Mouse (Mus musculus) erythroblast, embryonic 14.5 days (primary cell): Measurements from ENCODE around the gene Rsrc1. TPM values are rescaled to one million over a fixed set of nuclear protein-coding genes. Genes with fewer than 3 reads are reported as not detected.

Experiments used
- H3K27me3 ChIP-seq: 2 replicates; pipeline ENCODE4 v1.6.1; 2012; ENCODE audit warnings: inconsistent platforms; ENCODE audit not compliant: control insufficient read depth
- H3K36me3 ChIP-seq: 2 replicates; pipeline ENCODE4 v1.6.1; 2012; ENCODE audit warnings: mild to moderate bottlenecking, inconsistent platforms; ENCODE audit not compliant: control insufficient read depth
- H3K4me1 ChIP-seq: 2 replicates; pipeline ENCODE4 v1.6.1; 2012; ENCODE audit warnings: inconsistent platforms; ENCODE audit not compliant: control insufficient read depth
- H3K4me3 ChIP-seq: replicated peaks from 2 replicates; pipeline ENCODE3; 2012; ENCODE audit warnings: moderate library complexity, mild to moderate bottlenecking, inconsistent platforms
- H3K9me3 ChIP-seq: 2 replicates; pipeline ENCODE4 v1.6.1; 2012; ENCODE audit warnings: low read length, inconsistent platforms, mixed read lengths; ENCODE audit not compliant: control insufficient read depth
- GATA1 ChIP-seq: IDR thresholded peaks from 2 replicates; pipeline ENCODE4 v1.6.1; 2012; ENCODE audit warnings: low read length, inconsistent platforms, mixed read lengths
- TAL1 ChIP-seq: IDR thresholded peaks from 3 replicates; pipeline ENCODE4 v1.6.1; 2012; ENCODE audit warnings: low read length, inconsistent platforms, mixed read lengths
- polyA plus RNA-seq: library from polyadenylated mRNA; stranded (reverse); fragments of >175 nt; gene quantifications from 2 replicates; pipeline ENCODE4 v1.2.3, GENCODE M21; 2012

Rsrc1 gene
- polyA plus RNA-seq, 1 experiment: 0.43 TPM

DNA sequence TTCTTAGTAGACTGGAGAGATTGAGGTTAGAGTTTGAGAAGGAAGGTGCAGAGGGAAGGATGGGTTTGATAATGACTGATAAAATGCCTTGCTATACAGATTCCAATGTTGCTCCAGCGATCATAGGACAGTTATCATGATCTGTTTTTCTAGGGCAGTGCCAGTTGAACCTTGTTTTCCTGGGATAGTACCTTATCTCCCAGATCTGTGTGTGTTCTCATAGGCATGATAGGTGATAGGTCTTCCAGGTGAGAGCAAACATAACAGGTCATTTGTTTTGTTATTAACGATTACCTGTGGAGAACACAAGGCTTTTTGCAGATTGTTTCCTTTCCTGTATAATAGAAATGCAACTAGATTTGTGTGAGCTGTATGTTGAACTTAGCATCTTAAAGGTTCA lies 94.3 kb downstream of the Rsrc1 start:
- H3K27me3 ChIP-seq: no peaks in the 10 kb centered on the region
- TF ChIP-seq GATA1: no peak
- TF ChIP-seq TAL1: no peak
- no peak overlapping the region for H3K4me3 ChIP-seq
- H3K36me3 ChIP-seq: no peaks in the 10 kb centered on the region
- H3K9me3 ChIP-seq: no peaks in the 10 kb centered on the region
- no peaks in the 10 kb centered on the region for H3K4me1 ChIP-seq

DNA sequence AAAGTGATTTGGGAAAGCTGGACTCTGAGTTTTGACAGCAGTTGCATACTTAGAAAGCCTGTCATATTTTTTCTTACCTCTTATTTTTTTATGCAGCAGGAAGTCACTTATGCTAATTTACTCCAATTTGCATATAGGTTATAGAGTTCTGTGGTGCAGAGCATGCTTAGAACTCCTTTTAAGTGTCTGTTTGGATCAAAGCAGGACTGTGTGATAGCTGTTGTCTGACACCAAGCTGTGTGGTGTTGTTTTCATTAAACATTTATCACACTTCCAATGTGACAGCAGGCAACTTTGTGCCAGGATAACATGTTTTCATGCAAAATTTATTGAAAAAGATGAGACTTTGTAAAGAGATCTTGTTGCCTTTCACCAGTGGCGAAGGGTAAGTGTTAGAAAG lies 103.6 kb downstream of the Rsrc1 start:
- Histone ChIP-seq H3K36me3 (no peaks in the 10 kb centered on the region; the same call in 1 of the 2 replicates), H3K9me3 (no peaks in the 10 kb centered on the region), H3K4me3 (no peak overlapping the region), H3K27me3 (no peaks in the 10 kb centered on the region), H3K4me1 (no peaks in the 10 kb centered on the region)
- TF ChIP-seq TAL1: no peak
- no peak for TF ChIP-seq GATA1

DNA sequence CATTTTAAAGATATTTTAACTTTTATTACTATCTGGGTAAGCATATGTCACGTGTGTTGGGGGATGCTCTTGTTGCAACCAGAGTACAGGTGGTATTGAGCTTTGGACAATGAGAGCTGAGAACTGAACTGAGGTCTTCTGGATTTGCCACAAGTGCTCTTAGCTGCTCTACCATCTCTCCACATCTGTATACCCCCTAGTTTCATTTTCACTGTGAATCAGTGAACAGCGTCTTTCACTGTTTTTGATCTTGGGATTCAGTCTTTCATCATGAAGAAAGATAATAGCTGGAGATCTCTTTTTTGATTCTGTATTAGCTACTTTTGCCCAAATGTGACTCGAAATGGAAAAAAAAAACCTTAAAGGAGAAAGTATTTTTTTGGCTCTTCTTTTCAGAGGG lies 127.2 kb downstream of the Rsrc1 start:
- Histone ChIP-seq H3K36me3 (no peaks in the 10 kb centered on the region), H3K9me3 (no peaks in the 10 kb centered on the region), H3K4me1 (no peaks in the 10 kb centered on the region), H3K27me3 (no peaks in the 10 kb centered on the region), H3K4me3 (no peak overlapping the region)
- TF ChIP-seq GATA1 (no peak), TAL1 (no peak)

DNA sequence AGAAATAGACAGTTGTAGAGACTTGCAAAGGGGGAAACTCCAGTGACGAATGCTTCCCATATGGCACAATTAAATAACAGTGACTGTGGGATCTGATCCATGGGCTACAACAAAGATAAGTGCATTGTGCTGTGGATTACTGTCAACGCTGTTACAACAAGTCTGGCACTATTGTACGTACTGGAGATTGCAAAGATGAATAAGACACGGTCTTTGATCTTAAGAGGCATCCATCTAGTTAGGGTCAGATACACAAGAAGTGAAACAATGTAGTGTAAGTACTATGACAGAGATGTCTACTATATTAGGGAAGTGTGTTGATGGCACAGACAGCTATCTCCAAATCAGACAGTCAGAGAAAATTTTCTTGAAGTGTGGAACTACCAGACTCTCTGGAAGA lies 135.1 kb downstream of the Rsrc1 start:
- Histone ChIP-seq H3K9me3 (no peaks in the 10 kb centered on the region), H3K4me3 (no peak overlapping the region), H3K4me1 (no peaks in the 10 kb centered on the region), H3K36me3 (no peaks in the 10 kb centered on the region), H3K27me3 (no peaks in the 10 kb centered on the region)
- no peak for TF ChIP-seq TAL1
- TF ChIP-seq GATA1: no peak

DNA sequence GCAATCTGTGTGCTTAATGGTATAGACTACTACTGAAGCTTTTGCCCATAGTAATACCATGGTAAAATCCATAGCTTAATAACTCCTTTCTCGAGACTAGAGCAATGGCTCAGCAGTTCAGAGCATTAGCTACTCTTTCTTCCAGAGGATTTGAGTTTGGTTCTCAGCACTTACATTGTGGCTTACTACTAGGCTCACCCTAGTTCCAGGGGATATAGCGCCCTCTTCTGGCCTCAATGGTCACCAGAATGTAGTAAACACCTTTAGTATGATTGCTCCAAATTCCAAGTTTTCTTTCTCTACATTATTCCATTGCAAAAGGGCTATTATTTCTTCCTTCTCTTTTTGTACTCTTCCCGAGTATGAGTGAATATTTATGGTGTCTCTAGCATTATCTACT lies 151.3 kb downstream of the Rsrc1 start:
- Histone ChIP-seq H3K9me3 (peaks cover 3% of the 10 kb centered on the region), H3K4me1 (no peaks in the 10 kb centered on the region), H3K36me3 (no peaks in the 10 kb centered on the region), H3K27me3 (no peaks in the 10 kb centered on the region), H3K4me3 (no peak overlapping the region)
- TF ChIP-seq GATA1 (no peak), TAL1 (no peak)

DNA sequence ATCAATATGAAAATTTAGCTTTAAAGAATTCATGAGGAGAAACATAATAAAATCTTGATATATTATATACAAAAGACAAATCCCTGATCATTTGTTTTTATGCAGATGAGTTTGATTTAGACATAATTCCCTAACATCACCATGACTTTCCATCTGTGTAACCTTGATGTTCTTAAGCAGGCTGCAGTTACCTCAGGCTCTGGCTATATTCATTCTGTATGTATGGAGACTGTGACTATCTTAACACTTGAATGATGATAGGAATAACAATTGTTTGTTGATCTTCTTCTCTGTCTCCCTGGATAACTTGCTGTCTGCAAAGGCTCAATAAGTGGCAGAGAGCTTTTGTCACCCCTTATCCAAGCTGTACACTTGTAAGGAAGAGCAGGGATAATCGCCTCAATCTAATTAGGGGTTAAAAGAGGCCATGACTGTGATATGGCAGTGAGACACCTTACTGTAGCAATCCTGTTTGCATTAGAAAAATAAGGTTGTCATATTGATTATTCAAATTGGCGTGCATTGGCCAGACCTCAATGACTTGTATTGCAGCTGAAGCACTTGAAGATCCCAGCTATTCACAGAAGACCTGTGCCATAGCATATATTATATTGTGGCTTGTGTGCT lies 154.7 kb downstream of the Rsrc1 start:
- H3K9me3 ChIP-seq: no peaks in the 10 kb centered on the region
- TF ChIP-seq TAL1: no peak
- no peak for TF ChIP-seq GATA1

DNA sequence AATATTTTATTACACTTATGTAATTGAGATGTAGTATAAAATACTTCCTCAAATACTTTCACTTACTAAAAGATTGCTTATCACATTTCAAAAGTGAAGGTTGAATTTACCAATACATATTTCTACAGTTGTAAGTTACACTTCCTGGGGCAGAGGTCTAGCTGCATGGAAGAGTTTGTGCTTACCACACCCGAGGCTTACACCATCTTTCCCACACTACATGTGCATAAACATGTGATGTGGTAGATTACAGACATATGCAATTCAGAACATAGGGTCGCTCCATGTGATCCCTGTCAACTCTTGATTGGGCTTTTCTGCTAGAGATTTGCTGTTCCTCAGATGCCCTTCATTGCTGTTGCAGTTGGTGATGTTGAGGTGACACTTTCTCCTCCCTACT lies 163.8 kb downstream of the Rsrc1 start:
- Histone ChIP-seq H3K36me3 (no peaks in the 10 kb centered on the region), H3K4me3 (no peak overlapping the region), H3K4me1 (no peaks in the 10 kb centered on the region), H3K27me3 (no peaks in the 10 kb centered on the region), H3K9me3 (no peaks in the 10 kb centered on the region)
- no peak for TF ChIP-seq TAL1
- TF ChIP-seq GATA1: no peak

More for the DNA sequence above, 154.7 kb downstream of the Rsrc1 start:
- no peaks in the 10 kb centered on the region for H3K36me3 ChIP-seq
- no peak overlapping the region for H3K4me3 ChIP-seq
- H3K4me1 ChIP-seq: no peaks in the 10 kb centered on the region
- no peaks in the 10 kb centered on the region for H3K27me3 ChIP-seq

DNA sequence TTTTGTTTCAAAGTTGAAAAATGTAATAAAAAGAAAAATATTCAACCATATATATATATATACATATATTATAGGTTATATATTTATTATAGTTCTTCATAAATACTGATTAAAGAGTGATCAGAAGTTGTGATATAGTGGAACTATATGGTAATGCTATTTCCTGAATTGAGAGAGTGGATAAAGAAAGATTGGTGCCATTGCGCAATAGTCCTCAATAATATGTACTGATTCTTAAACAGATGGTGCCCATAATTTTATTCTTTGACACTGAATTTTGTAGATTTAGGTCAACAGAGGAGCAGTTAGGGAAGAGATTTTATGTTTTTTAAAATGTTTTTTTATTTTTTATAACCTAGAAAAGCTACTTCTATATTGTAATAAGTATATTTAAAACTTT lies 165.1 kb downstream of the Rsrc1 start:
- Histone ChIP-seq H3K27me3 (no peaks in the 10 kb centered on the region), H3K4me1 (no peaks in the 10 kb centered on the region), H3K9me3 (no peaks in the 10 kb centered on the region), H3K4me3 (no peak overlapping the region), H3K36me3 (no peaks in the 10 kb centered on the region)
- no peak for TF ChIP-seq GATA1
- TF ChIP-seq TAL1: no peak

DNA sequence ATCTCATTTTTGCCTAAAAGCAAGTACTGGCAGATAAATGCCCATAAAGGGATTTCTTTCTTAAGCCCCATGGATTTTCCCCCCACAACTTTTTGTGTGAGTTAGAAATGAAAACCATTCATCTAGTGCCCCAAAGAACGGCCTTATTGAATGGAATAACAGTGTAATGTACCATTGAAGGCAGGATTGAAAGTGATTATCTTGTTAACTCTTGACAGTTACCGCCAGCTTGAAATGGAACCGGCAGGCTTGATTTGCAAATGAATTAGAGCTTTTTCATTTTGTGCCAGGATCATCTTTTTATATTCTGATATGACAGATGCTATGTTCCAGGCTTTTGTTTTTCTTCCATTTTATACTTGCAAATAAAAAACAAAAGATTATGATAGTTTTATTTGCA lies 166.1 kb downstream of the Rsrc1 start:
- Histone ChIP-seq H3K36me3 (no peaks in the 10 kb centered on the region), H3K4me3 (no peak overlapping the region), H3K9me3 (no peaks in the 10 kb centered on the region), H3K27me3 (no peaks in the 10 kb centered on the region), H3K4me1 (no peaks in the 10 kb centered on the region)
- TF ChIP-seq GATA1 (no peak), TAL1 (no peak)

DNA sequence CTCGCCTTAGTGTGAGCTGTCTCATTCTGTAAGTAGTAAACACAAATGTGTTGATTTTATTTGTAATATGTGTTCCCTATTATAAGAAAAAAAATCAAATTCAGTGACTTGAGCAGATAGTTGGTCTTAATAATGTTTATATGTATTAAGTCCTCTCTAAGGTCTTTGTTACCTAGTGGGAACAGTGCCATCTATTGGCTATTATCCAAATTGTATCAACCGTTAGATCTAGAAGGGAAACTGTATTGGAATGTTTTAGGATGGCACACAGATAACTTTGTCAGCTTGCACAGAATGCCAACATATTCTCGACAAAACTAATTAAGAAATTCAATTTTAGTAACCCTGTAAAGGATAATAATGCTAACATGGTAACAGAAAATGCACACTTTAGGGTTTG lies 216.0 kb downstream of the Rsrc1 start:
- TF ChIP-seq TAL1: no peak
- no peak for TF ChIP-seq GATA1
- no peak overlapping the region for H3K4me3 ChIP-seq
- H3K9me3 ChIP-seq: no peaks in the 10 kb centered on the region
- H3K4me1 ChIP-seq: no peaks in the 10 kb centered on the region
- no peaks in the 10 kb centered on the region for H3K27me3 ChIP-seq
- no peaks in the 10 kb centered on the region for H3K36me3 ChIP-seq

DNA sequence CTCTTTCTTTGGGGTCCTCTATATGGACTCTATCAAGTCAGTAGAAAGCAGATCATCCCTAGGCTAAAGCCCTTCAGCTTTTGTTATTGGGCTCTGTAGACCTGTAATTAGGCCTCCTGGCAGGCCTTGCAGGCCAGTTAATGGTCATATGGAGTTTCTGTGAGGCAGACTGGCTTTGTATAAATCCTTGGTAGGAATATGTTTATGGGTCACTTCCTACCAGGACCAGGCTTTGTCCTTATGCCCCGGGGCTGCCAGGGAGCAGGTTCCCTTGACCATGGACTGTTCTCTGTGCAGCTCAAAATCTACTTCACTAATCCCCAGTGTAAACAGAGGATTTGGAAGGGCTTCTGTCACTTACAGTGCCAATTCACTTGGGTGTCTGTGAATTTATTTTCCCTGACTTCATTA lies 231.9 kb downstream of the Rsrc1 start:
- Histone ChIP-seq H3K27me3 (no peaks in the 10 kb centered on the region), H3K9me3 (no peaks in the 10 kb centered on the region), H3K4me3 (no peak overlapping the region), H3K4me1 (no peaks in the 10 kb centered on the region), H3K36me3 (no peaks in the 10 kb centered on the region)
- TF ChIP-seq GATA1 (no peak), TAL1 (no peak)
